Mouse (Mus musculus) liver, embryonic 14.5 days (tissue): ENCODE results near the gene Eif4a1. TPM values are rescaled to one million over a fixed set of nuclear protein-coding genes. Genes with fewer than 3 reads are reported as not detected.

Experiments
- ATAC-seq: fragments of 200-750 bp; cut with Nextera tagmentation; 2 replicates; pipeline ENCODE4 v1.8.0; 2017; ENCODE audit warnings: moderate number of reproducible peaks, mild to moderate bottlenecking, moderate library complexity; ENCODE audit not compliant: insufficient read depth
- DNase-seq, 3 experiments: peaks; one replicate each; pipeline ENCODE4 v3.0.0-alpha.2; 2012 to 2013; ENCODE audit warnings: low read depth in 3 of 3, low spot score in 3 of 3
- H3K27ac ChIP-seq: fragments of 300-500 bp; sonication (generic); 2 replicates; pipeline ENCODE4 v1.5.1; 2014; ENCODE audit warnings: moderate library complexity, mild to moderate bottlenecking, control low read depth, inconsistent platforms
- H3K27me3 ChIP-seq: fragments of 300-500 bp; sonication (generic); 2 replicates; pipeline ENCODE4 v1.6.1; 2014; ENCODE audit warnings: mild to moderate bottlenecking, low read length, moderate library complexity; ENCODE audit not compliant: control insufficient read depth, insufficient read depth
- H3K36me3 ChIP-seq: fragments of 300-500 bp; sonication (generic); replicated peaks from 2 replicates; pipeline ENCODE4 v1.6.1; 2014; ENCODE audit warnings: low read depth; ENCODE audit not compliant: control insufficient read depth, insufficient read depth
- H3K4me1 ChIP-seq, 2 experiments: fragments of 200-500 bp in 1 of 2; fragments of 300-500 bp in 1 of 2; sonication (generic) in 1 of 2; replicated peaks; 2 replicates each; pipeline ENCODE4 v1.6.1; 2012 to 2014; ENCODE audit warnings: antibody characterized with exemption in 1 of 2, inconsistent platforms in 1 of 2, low read length in 1 of 2; ENCODE audit not compliant: control insufficient read depth in 2 of 2, insufficient read depth in 2 of 2
- H3K4me2 ChIP-seq: fragments of 300-500 bp; sonication (generic); 2 replicates; pipeline ENCODE4 v1.6.1; 2014; ENCODE audit warnings: low read depth, mild to moderate bottlenecking, control low read depth, moderate library complexity
- H3K4me3 ChIP-seq, 2 experiments: fragments of 200-500 bp in 1 of 2; fragments of 300-500 bp in 1 of 2; sonication (generic) in 1 of 2; 2 replicates each; pipeline ENCODE4 v1.5.1; 2012 to 2014; ENCODE audit warnings: low read depth in 2 of 2, low read length in 2 of 2, mild to moderate bottlenecking in 2 of 2, control low read depth in 1 of 2, inconsistent platforms in 1 of 2, moderate library complexity in 1 of 2; ENCODE audit not compliant: insufficient read depth in 1 of 2
- H3K9ac ChIP-seq: fragments of 300-500 bp; sonication (generic); replicated peaks from 2 replicates; pipeline ENCODE4 v1.6.1; 2014; ENCODE audit warnings: mild to moderate bottlenecking, control low read depth, moderate library complexity
- H3K9me3 ChIP-seq: fragments of 300-500 bp; sonication (generic); 2 replicates; pipeline ENCODE4 v1.6.1; 2016; ENCODE audit warnings: low read length, mixed read lengths; ENCODE audit not compliant: control insufficient read depth
- CTCF ChIP-seq: IDR thresholded peaks from 2 replicates; pipeline ENCODE4 v1.5.1; 2016; ENCODE audit warnings: antibody characterized with exemption, low read depth, control low read depth
- EP300 ChIP-seq: IDR thresholded peaks from 2 replicates; pipeline ENCODE4 v1.6.1; 2016; ENCODE audit warnings: antibody characterized with exemption, low read depth
- WGBS: fragments of 180-500 bp; shearing (Covaris S2); extraction: QIAGEN DNeasy Blood & Tissue Kit; methylation state at CpG from one replicate; pipeline ENCODE4 v1.1.7; 2014; ENCODE audit not compliant: insufficient replicate concordance; 5-methylcytosine and 5-hydroxymethylcytosine counted together
- polyA plus RNA-seq, 2 experiments: library from polyadenylated mRNA; depleted of rRNA in 1 of 2; stranded (reverse) in 1 of 2; unstranded in 1 of 2; fragments of >200 nt; fragmentation: Nextera tagmentation in 1 of 2; extraction: Ambion mirVana in 1 of 2; gene quantifications; 2 replicates each; pipeline versions ENCODE4 v1.2.1 to v1.2.3; 2012 to 2014

Eif4a1 gene
- polyA plus RNA-seq, 2 experiments: 316 to 420 TPM

DNA sequence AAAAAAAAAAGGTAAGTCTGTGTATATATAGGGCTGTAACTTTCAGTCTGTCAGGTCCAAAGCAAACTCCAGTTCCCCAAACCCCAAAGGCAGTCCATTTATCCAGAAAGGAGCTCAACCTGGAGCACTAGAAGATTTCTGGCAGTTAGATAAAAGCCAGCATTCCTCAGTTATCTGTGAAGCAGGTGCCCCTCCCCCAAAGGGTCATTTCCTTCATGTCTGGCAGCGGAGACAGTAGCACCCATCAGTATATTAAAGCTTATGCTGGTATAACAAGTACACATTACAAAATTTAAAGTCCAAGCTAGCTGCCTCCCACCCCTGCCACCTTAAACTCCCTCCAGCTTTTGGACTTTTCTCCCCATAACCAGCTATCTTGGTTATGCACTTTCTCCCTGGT, 27.4 kb upstream of the Eif4a1 start:
- DNase-seq (no peak), ATAC-seq (no peak)
- no peaks in the 10 kb centered on the region for H3K9me3 ChIP-seq
- H3K4me1 ChIP-seq: peaks cover 0 to 8% of the 10 kb centered on the region in 2 experiments; a peak in 2 of 4 replicates
- H3K4me3 ChIP-seq: no peak overlapping the region
- H3K27me3 ChIP-seq: no peaks in the 10 kb centered on the region
- no peaks in the 10 kb centered on the region for H3K36me3 ChIP-seq
- 25% methylated on average over 1 of the region's 1 CpGs for WGBS
- TF ChIP-seq EP300: no peak
- no peak for TF ChIP-seq CTCF
- no peak overlapping the region for H3K9ac ChIP-seq
- no peak overlapping the region for H3K4me2 ChIP-seq
- H3K27ac ChIP-seq: no peak overlapping the region

DNA sequence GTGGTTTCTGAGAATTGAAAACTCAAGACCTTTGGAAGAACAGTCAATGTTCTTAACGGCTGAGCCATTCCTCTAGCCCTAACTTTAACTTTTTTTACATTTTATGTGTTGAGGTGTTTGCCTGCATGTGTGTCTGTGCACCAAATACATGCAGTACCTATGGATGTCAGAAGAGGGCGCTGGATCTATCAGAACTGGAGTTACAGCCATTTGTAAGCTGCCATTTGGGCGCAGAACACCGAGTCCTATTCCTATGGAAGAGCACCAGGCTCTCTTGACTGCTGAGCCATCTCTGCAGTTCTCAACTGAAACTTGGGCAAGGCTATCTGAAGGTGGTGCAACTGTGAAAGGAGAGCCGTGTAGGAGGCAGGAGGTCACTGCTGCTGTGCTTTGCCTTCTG, 26.4 kb upstream of the Eif4a1 start:
- TF ChIP-seq EP300: no peak; the same call in 1 of the 2 replicates
- peak; percentile 51 for TF ChIP-seq CTCF
- no peak overlapping the region for H3K27ac ChIP-seq
- no peak overlapping the region for H3K4me2 ChIP-seq
- H3K4me3 ChIP-seq: no peak overlapping the region
- no peak overlapping the region for H3K9ac ChIP-seq
- H3K36me3 ChIP-seq: no peaks in the 10 kb centered on the region
- H3K27me3 ChIP-seq: no peaks in the 10 kb centered on the region
- WGBS: 65% methylated on average over 5 of the region's 5 CpGs
- no peak for DNase-seq
- no peaks in the 10 kb centered on the region for H3K9me3 ChIP-seq
- ATAC-seq: no peak
- peaks cover 0 to 8% of the 10 kb centered on the region in 2 experiments; a peak in 2 of 4 replicates for H3K4me1 ChIP-seq

DNA sequence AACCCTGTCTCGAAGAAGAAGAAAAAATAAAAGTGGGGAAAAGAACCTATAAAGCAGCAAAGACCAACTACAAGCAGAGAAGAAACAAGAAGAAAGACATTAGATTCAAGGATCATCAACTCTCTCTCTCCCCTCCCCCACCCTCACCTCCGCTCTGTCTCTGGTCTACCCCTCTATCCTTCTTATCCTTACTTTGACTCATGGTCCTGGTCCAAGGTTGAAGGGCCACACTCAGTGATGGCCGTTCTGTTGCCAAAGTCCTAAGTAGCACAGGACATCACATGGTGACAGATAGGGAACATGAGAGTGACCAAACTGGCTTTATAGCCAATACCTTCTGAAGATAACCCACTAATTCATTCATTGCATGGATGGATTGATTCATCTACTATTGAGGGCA, 25.2 kb upstream of the Eif4a1 start:
- no peak for DNase-seq
- no peak for ATAC-seq
- no peak overlapping the region for H3K27ac ChIP-seq
- no peak overlapping the region for H3K9ac ChIP-seq
- TF ChIP-seq EP300: no peak
- no peak for TF ChIP-seq CTCF
- H3K9me3 ChIP-seq: no peaks in the 10 kb centered on the region
- WGBS: 65% methylated on average over 3 of the region's 3 CpGs
- H3K27me3 ChIP-seq: no peaks in the 10 kb centered on the region
- H3K4me2 ChIP-seq: no peak overlapping the region
- H3K4me1 ChIP-seq: peaks cover 0 to 11% of the 10 kb centered on the region in 2 experiments; a peak in 2 of 4 replicates
- no peaks in the 10 kb centered on the region for H3K36me3 ChIP-seq
- H3K4me3 ChIP-seq: no peak overlapping the region

DNA sequence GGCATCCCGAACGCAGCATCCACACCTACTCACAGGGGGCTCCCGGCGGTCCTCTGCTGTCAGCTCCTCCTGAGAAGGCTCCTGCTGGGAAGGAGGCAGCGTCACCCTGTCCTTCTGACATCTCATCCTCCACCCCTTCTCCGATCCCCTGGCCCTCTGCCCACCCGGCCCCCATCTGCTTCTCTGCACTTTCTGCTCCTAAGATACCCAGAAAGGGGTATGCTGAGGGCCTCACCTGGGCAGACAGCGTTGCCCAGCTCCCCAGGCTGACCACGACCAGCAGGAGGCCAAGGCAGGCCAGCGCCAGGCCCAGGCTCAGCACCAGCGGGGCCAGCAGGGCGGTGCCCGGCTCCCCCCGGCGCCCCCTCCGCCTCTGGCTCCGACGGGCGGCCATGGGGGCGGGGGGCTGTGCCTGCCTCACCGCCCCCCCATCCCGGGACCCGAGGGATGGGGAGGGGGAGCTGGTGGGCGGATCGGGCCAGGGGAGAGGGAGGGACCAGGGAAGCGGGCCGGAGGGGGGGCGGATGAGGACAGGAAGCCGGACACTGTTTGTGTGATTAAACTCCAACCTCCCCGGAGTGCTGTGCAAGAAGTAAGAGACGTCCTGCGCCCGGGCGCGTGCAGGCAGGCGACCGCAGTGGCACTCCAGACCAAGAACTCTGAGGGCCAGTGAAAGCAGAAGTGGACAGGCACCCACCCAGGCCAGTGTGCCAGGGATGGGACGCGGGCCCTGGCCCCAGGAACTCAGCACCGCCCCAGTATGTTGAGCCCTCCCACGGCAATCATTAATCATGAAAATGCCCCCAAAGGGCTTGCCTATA, 23.3 kb upstream of the Eif4a1 start, which contains the start of the genes Tnfsf12 and Tnfsfm13:
Tnfsf12 (minus strand) TSS at position 489 of the 821 bp plus-strand sequence.
Tnfsfm13 (minus strand) TSS at position 738 of the 821 bp plus-strand sequence.
- Histone ChIP-seq H3K4me3 (peak within 1 kb of the TSS; percentile 22 to 52), H3K4me1 (peaks cover 0 to 14% of the 10 kb centered on the region in 2 experiments; a peak in 2 of 4 replicates), H3K9ac (peak within 1 kb of the TSS; percentile 40), H3K36me3 (no peaks in the 10 kb centered on the region), H3K9me3 (no peaks in the 10 kb centered on the region), H3K27me3 (no peaks in the 10 kb centered on the region), H3K27ac (no peak within 1 kb of the TSS), H3K4me2 (peak within 1 kb of the TSS; percentile 60)
- WGBS: 7% methylated on average over 41 of the region's 41 CpGs
- TF ChIP-seq EP300 (no peak), CTCF (no peak)
- DNase-seq (no peak), ATAC-seq (peak; percentile 40; the same call in 1 of the 2 replicates)

DNA sequence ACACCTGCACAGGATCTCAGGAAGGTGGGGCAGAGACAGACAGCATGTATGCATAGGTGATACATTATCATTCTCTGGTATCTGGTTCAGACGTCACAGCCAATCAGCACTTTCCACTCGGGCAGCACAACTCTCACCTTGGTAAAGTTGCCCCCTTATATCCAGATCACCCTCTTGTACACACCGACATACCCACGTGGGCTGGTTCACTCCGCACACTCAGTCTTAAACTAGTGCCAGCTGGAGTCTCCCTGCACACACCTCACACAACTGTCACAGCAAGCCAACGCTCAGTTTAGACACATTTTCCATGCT, 22.8 kb upstream of the Eif4a1 start:
- peak overlapping the region; percentile 22 to 52 for H3K4me3 ChIP-seq
- H3K36me3 ChIP-seq: no peaks in the 10 kb centered on the region
- H3K9ac ChIP-seq: no peak overlapping the region
- no peaks in the 10 kb centered on the region for H3K9me3 ChIP-seq
- WGBS: 47% methylated on average over 6 of the region's 6 CpGs
- TF ChIP-seq EP300 (no peak), CTCF (no peak)
- H3K4me2 ChIP-seq: peak overlapping the region; percentile 60
- H3K4me1 ChIP-seq: peaks cover 0 to 14% of the 10 kb centered on the region in 2 experiments; a peak in 2 of 4 replicates
- no peak for DNase-seq
- no peak overlapping the region for H3K27ac ChIP-seq
- H3K27me3 ChIP-seq: no peaks in the 10 kb centered on the region
- no peak for ATAC-seq
